Mouse (Mus musculus) erythroblast, embryonic 14.5 days (primary cell): ENCODE measurements around the gene Tnrc6c. TPM values are rescaled to one million over a fixed set of nuclear protein-coding genes. Genes with fewer than 3 reads are reported as not detected.

Experiments used
- H3K27me3 ChIP-seq: 2 replicates; pipeline ENCODE4 v1.6.1; 2012; ENCODE audit warnings: inconsistent platforms; ENCODE audit not compliant: control insufficient read depth
- H3K36me3 ChIP-seq: 2 replicates; pipeline ENCODE4 v1.6.1; 2012; ENCODE audit warnings: mild to moderate bottlenecking, inconsistent platforms; ENCODE audit not compliant: control insufficient read depth
- H3K4me1 ChIP-seq: 2 replicates; pipeline ENCODE4 v1.6.1; 2012; ENCODE audit warnings: inconsistent platforms; ENCODE audit not compliant: control insufficient read depth
- H3K4me3 ChIP-seq: replicated peaks from 2 replicates; pipeline ENCODE3; 2012; ENCODE audit warnings: moderate library complexity, mild to moderate bottlenecking, inconsistent platforms
- H3K9me3 ChIP-seq: 2 replicates; pipeline ENCODE4 v1.6.1; 2012; ENCODE audit warnings: low read length, inconsistent platforms, mixed read lengths; ENCODE audit not compliant: control insufficient read depth
- GATA1 ChIP-seq: IDR thresholded peaks from 2 replicates; pipeline ENCODE4 v1.6.1; 2012; ENCODE audit warnings: low read length, inconsistent platforms, mixed read lengths
- TAL1 ChIP-seq: IDR thresholded peaks from 3 replicates; pipeline ENCODE4 v1.6.1; 2012; ENCODE audit warnings: low read length, inconsistent platforms, mixed read lengths
- polyA plus RNA-seq: library from polyadenylated mRNA; stranded (reverse); fragments of >175 nt; gene quantifications from 2 replicates; pipeline ENCODE4 v1.2.3, GENCODE M21; 2012

The Tnrc6c gene
- polyA plus RNA-seq, 1 experiment = 0.76 TPM

- no peaks in the 10 kb centered on the region for H3K9me3 ChIP-seq
- H3K4me3 ChIP-seq = peak overlapping the region; percentile 79
- H3K36me3 ChIP-seq = peaks cover 77% of the 10 kb centered on the region
- peaks cover 71% of the 10 kb centered on the region for H3K4me1 ChIP-seq
- TF ChIP-seq TAL1 (no peak), GATA1 (no peak)
- no peaks in the 10 kb centered on the region for H3K27me3 ChIP-seq
Measured at GRCm38 (mm10) chr11:117777111-117777510, 123.0 kb downstream of the Tnrc6c start.

GRCm38 (mm10) chr11:117778031-117778430, 123.9 kb downstream of the Tnrc6c start:
- Histone ChIP-seq H3K4me3 (peak overlapping the region; percentile 79), H3K9me3 (no peaks in the 10 kb centered on the region), H3K27me3 (no peaks in the 10 kb centered on the region; the same call in 1 of the 2 replicates), H3K4me1 (peaks cover 74% of the 10 kb centered on the region), H3K36me3 (peaks cover 71% of the 10 kb centered on the region)
- TF ChIP-seq GATA1 (no peak), TAL1 (no peak)

- Histone ChIP-seq H3K9me3 (no peaks in the 10 kb centered on the region), H3K4me3 (peak overlapping the region; percentile 79), H3K4me1 (peaks cover 78% of the 10 kb centered on the region), H3K36me3 (peaks cover 70% of the 10 kb centered on the region), H3K27me3 (no peaks in the 10 kb centered on the region; the same call in 1 of the 2 replicates)
- TF ChIP-seq GATA1 (no peak), TAL1 (no peak)
Measured at GRCm38 (mm10) chr11:117778851-117779433, 124.9 kb downstream of the Tnrc6c start.

GRCm38 (mm10) chr11:117779434-117780198, 125.5 kb downstream of the Tnrc6c start:
- Histone ChIP-seq H3K27me3 (no peaks in the 10 kb centered on the region; the same call in 1 of the 2 replicates), H3K4me1 (peaks cover 81% of the 10 kb centered on the region), H3K36me3 (peaks cover 70% of the 10 kb centered on the region), H3K4me3 (peak overlapping the region; percentile 79), H3K9me3 (no peaks in the 10 kb centered on the region)
- TF ChIP-seq TAL1 (no peak), GATA1 (no peak)

GRCm38 (mm10) chr11:117780199-117780515, 126.1 kb downstream of the Tnrc6c start:
- TF ChIP-seq TAL1 (no peak), GATA1 (no peak)
- H3K36me3 ChIP-seq = peaks cover 70% of the 10 kb centered on the region
- H3K4me3 ChIP-seq = peak overlapping the region; percentile 79
- H3K9me3 ChIP-seq = no peaks in the 10 kb centered on the region
- peaks cover 84% of the 10 kb centered on the region for H3K4me1 ChIP-seq
- no peaks in the 10 kb centered on the region; the same call in 1 of the 2 replicates for H3K27me3 ChIP-seq

- peaks cover 70% of the 10 kb centered on the region for H3K36me3 ChIP-seq
- no peaks in the 10 kb centered on the region for H3K9me3 ChIP-seq
- peaks cover 85% of the 10 kb centered on the region for H3K4me1 ChIP-seq
- TF ChIP-seq GATA1 (peak; percentile 88), TAL1 (peak; percentile 75)
- peak overlapping the region; percentile 79 for H3K4me3 ChIP-seq
- no peaks in the 10 kb centered on the region; the same call in 1 of the 2 replicates for H3K27me3 ChIP-seq
Measured at GRCm38 (mm10) chr11:117780582-117781111, 126.6 kb downstream of the Tnrc6c start.

GRCm38 (mm10) chr11:117781199-117781821, 127.2 kb downstream of the Tnrc6c start:
- Histone ChIP-seq H3K9me3 (no peaks in the 10 kb centered on the region), H3K27me3 (no peaks in the 10 kb centered on the region; the same call in 1 of the 2 replicates), H3K4me1 (peaks cover 83% of the 10 kb centered on the region), H3K36me3 (peaks cover 70% of the 10 kb centered on the region), H3K4me3 (peak overlapping the region; percentile 79)
- TF ChIP-seq TAL1 (no peak), GATA1 (no peak)

GRCm38 (mm10) chr11:117781993-117782704, 128.1 kb downstream of the Tnrc6c start, which contains the start of the genes Tmc8 and Tmc6:
Gene Tmc8, plus strand, starts transcription at chr11:117782076.
Gene Tmc6, minus strand, starts transcription at chr11:117782198.
- no peaks in the 10 kb centered on the region for H3K9me3 ChIP-seq
- peaks cover 84% of the 10 kb centered on the region for H3K4me1 ChIP-seq
- peaks cover 70% of the 10 kb centered on the region for H3K36me3 ChIP-seq
- H3K27me3 ChIP-seq = no peaks in the 10 kb centered on the region; the same call in 1 of the 2 replicates
- H3K4me3 ChIP-seq = peak within 1 kb of the TSS; percentile 79
- no peak for TF ChIP-seq TAL1
- no peak for TF ChIP-seq GATA1

- Histone ChIP-seq H3K4me1 (peaks cover 83% of the 10 kb centered on the region), H3K36me3 (peaks cover 70% of the 10 kb centered on the region), H3K27me3 (no peaks in the 10 kb centered on the region; the same call in 1 of the 2 replicates), H3K4me3 (peak overlapping the region; percentile 79), H3K9me3 (no peaks in the 10 kb centered on the region)
- TF ChIP-seq GATA1 = no peak
- no peak for TF ChIP-seq TAL1
Measured at GRCm38 (mm10) chr11:117782705-117783034, 128.6 kb downstream of the Tnrc6c start.
